Mouse (Mus musculus) intestine, postnatal 0 days (tissue): ENCODE measurements at regions not wholly inside any gene's neighbourhood (a gene's known extent, or its start where the extent isn't known, plus 50 kb on each side); places are given as distances from the start of the nearest gene placed in this dataset.

Experiments used
- ATAC-seq: fragments of 200-750 bp; cut with Nextera tagmentation; 2 replicates; pipeline ENCODE4 v1.8.0; 2017; ENCODE audit warnings: mild to moderate bottlenecking, moderate TSS enrichment, moderate library complexity
- H3K27ac ChIP-seq: fragments of 300-500 bp; sonication (generic); 2 replicates; pipeline ENCODE4 v1.5.1; 2014; ENCODE audit warnings: mild to moderate bottlenecking, low read depth, low read length, moderate library complexity
- H3K27me3 ChIP-seq: fragments of 300-500 bp; sonication (generic); replicated peaks from 2 replicates; pipeline ENCODE4 v1.6.1; 2014; ENCODE audit warnings: low read length, mixed read lengths; ENCODE audit not compliant: control insufficient read depth, insufficient read depth
- H3K36me3 ChIP-seq: fragments of 300-500 bp; sonication (generic); 2 replicates; pipeline ENCODE4 v1.6.1; 2014; ENCODE audit warnings: mild to moderate bottlenecking, moderate library complexity; ENCODE audit not compliant: control insufficient read depth, insufficient read depth
- H3K4me1 ChIP-seq: fragments of 300-500 bp; sonication (generic); replicated peaks from 2 replicates; pipeline ENCODE4 v1.6.1; 2014; ENCODE audit warnings: antibody characterized with exemption, low read length, mixed read lengths; ENCODE audit not compliant: control insufficient read depth, insufficient read depth
- H3K4me2 ChIP-seq: fragments of 300-500 bp; sonication (generic); replicated peaks from 2 replicates; pipeline ENCODE4 v1.6.1; 2014; ENCODE audit warnings: low read depth, mild to moderate bottlenecking, moderate library complexity
- H3K4me3 ChIP-seq: fragments of 300-500 bp; sonication (generic); 2 replicates; pipeline ENCODE4 v1.5.1; 2014; ENCODE audit warnings: low read depth, low read length
- H3K9ac ChIP-seq: fragments of 300-500 bp; sonication (generic); 2 replicates; pipeline ENCODE4 v1.6.1; 2014; ENCODE audit warnings: mild to moderate bottlenecking, low read depth, low read length
- H3K9me3 ChIP-seq: fragments of 300-500 bp; sonication (generic); 2 replicates; pipeline ENCODE4 v1.6.1; 2016; ENCODE audit warnings: mixed run types; ENCODE audit not compliant: control insufficient read depth
- CTCF ChIP-seq: sonication (generic); IDR thresholded peaks from 2 replicates; pipeline ENCODE4 v1.5.1; 2016; ENCODE audit warnings: low read depth, mild to moderate bottlenecking, control low read depth, antibody characterized with exemption, moderate library complexity
- WGBS: fragments of 180-500 bp; shearing (Covaris S2); extraction: QIAGEN DNeasy Blood & Tissue Kit; methylation state at CpG from one replicate; pipeline ENCODE4 v1.1.7; 2014; 5-methylcytosine and 5-hydroxymethylcytosine counted together

DNA sequence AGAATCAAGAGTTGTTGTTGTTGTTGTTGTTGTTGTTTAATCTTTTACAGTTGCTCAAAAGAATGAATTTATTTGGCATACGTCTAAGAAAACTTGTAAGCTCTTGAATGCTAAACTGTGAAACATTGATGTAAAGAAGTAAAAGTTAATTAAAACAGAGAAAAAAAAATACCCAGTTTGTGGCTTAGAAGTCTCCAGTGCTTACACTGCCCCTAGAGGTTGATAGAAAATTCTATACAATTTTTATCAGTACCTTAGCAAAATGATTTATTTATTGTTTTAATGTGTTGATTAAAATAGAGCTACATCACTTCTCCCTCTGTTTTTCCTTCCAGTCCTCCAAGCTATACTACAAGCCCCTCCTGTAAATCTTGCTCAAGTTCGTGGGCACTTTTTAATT lies 165.8 kb upstream of the Bank1 start:
- no peak overlapping the region for H3K27ac ChIP-seq
- no peak for TF ChIP-seq CTCF
- no peak overlapping the region for H3K4me3 ChIP-seq
- no peak for ATAC-seq
- no peaks in the 10 kb centered on the region for H3K4me1 ChIP-seq
- WGBS: 83% methylated on average over 2 of the region's 2 CpGs
- no peak overlapping the region for H3K9ac ChIP-seq
- H3K4me2 ChIP-seq: no peak overlapping the region
- H3K9me3 ChIP-seq: no peaks in the 10 kb centered on the region
- no peaks in the 10 kb centered on the region for H3K36me3 ChIP-seq
- no peaks in the 10 kb centered on the region for H3K27me3 ChIP-seq

DNA sequence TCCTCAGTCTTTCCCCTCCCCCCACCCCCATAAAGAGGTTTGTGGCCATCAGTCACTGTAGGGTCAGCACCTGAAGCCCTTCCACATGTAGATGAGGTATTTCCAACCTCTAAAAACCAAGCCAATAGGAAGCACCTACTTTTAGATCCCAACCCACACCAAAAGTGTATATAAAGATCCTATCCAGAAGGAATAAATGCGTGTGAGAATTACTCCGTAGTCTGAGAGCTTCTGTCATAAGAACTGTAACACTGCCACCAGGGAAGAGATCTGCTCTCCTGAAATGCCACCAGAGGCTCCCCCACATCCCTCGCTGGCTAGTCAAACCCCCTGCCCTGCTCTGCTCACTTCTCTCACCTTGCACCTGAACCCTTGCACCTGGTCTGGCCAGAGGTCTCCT lies 145.8 kb upstream of the Bank1 start:
- H3K4me2 ChIP-seq: no peak overlapping the region
- no peaks in the 10 kb centered on the region for H3K27me3 ChIP-seq
- no peak overlapping the region for H3K9ac ChIP-seq
- 91% methylated on average over 3 of the region's 3 CpGs for WGBS
- ATAC-seq: no peak
- H3K4me1 ChIP-seq: no peaks in the 10 kb centered on the region
- no peaks in the 10 kb centered on the region for H3K9me3 ChIP-seq
- no peak for TF ChIP-seq CTCF
- H3K27ac ChIP-seq: no peak overlapping the region
- H3K36me3 ChIP-seq: no peaks in the 10 kb centered on the region
- no peak overlapping the region for H3K4me3 ChIP-seq

DNA sequence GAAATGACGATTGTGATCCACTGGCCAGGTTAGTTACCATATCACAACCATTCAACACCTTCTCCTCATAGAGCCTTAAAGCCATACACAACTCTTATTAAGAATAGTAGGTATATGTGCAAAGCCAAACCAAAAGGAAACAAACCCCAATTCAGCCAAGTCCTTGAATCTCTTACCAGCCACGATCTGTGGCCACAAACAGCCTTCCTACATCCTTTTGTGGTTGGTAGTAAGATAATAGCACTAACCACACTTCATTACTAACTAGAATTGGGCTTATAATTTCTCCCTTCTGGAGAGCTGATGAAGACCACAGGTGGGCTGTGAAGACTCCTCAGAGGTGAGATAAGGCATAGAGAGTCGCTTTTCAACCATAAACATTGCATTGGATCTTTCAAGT lies 136.9 kb upstream of the Bank1 start:
- Histone ChIP-seq H3K9ac (no peak overlapping the region), H3K4me1 (no peaks in the 10 kb centered on the region), H3K9me3 (no peaks in the 10 kb centered on the region), H3K27me3 (no peaks in the 10 kb centered on the region), H3K4me3 (no peak overlapping the region), H3K36me3 (no peaks in the 10 kb centered on the region), H3K27ac (no peak overlapping the region), H3K4me2 (no peak overlapping the region)
- ATAC-seq: no peak
- TF ChIP-seq CTCF: no peak
- WGBS: 84% methylated on average over 3 of the region's 3 CpGs

DNA sequence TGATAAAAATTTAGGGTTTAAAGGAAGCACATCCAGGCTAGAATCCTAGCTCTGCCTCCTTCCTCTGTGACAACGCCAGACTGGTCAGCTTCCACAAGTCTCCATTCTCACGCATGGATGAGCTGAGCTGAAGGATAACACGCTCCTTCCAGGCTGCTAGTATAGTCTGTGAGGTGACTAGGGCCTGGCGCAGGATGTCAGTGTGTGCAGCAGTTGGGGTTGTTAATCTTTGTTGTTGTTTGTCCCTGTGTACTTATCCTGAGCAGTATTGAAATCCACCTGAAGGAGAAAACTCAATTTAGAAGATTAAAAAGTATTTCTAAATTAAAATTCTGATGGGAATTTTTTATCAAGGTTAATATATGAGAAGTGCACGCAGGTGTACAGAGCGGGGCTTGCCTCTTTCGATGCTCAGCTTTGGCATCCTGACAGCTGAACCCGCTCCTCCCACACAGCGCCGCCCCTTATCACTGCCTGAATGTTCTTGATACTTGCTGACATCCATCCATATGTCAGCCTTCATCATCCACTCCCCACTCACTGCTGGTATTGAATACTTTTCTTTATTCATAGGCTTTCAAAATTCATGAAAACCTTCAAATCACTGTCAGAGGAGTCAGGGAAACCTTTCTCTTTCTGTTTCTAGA lies 130.7 kb upstream of the Bank1 start:
- no peak overlapping the region for H3K9ac ChIP-seq
- H3K4me1 ChIP-seq: no peaks in the 10 kb centered on the region
- H3K4me3 ChIP-seq: no peak overlapping the region
- no peak overlapping the region for H3K27ac ChIP-seq
- no peak for ATAC-seq
- 85% methylated on average over 10 of the region's 10 CpGs for WGBS
- no peaks in the 10 kb centered on the region for H3K36me3 ChIP-seq
- H3K9me3 ChIP-seq: no peaks in the 10 kb centered on the region
- TF ChIP-seq CTCF: no peak
- H3K27me3 ChIP-seq: no peaks in the 10 kb centered on the region
- H3K4me2 ChIP-seq: no peak overlapping the region

DNA sequence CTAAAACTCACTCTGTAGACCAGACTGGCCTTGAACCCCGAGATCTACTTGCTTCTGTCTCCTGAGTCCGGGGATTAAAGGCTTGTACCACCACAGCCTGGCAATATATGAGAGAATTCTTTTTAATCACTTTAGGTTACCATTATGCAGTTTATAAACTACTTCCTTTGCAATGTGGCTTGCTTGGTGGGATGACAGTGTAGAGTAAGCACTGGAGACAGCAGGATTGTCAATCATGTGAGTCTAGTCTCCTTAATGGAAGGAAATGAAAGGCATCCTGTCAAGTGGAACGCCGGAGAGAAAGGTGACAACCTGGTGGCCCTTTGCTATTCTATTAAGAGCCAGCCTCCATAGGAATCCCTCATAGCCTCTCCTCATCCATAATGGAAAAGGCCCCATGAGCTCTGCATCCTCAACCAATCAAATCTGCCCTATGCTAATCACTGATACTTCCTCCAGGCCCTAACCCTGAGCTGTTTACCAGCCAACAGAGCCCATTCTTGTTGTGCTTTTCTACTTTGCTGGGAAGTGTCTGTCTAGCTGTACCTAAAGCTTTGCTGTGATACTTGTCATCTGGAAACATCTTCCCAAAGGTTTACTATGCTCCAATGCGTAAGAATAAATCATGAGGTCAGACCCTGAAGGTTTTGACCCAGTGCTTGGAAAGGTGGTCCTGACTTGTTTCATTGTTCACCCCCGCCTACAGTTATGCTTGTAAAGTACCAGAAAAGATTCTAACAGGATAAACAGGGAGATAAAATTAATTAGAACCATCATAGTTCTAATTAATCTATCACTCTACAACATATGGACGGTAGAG lies 130.0 kb upstream of the Bank1 start:
- WGBS: 79% methylated on average over 7 of the region's 7 CpGs
- no peak for ATAC-seq

DNA sequence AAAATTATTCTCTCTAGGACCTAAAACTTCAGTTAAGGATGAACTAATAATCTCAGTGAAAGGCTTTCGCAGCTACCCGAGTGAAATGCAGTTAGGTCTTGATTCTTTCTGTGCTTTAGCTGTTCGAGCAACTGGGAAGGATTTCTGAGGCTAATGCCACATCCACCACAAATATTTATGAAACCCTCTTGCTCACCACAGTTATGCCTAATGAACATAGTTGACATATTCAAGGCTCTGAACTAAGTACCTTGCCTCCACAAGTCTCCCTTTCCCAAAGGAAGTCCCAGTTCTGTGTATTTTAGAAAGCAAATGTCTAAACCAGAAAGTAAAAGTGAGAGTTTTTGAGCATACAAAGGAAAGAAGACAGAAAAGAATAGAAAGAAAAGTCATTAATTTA lies 129.1 kb upstream of the Bank1 start:
- Histone ChIP-seq H3K9ac (no peak overlapping the region), H3K9me3 (no peaks in the 10 kb centered on the region), H3K36me3 (no peaks in the 10 kb centered on the region), H3K4me1 (no peaks in the 10 kb centered on the region), H3K4me3 (no peak overlapping the region), H3K27ac (no peak overlapping the region), H3K4me2 (no peak overlapping the region), H3K27me3 (no peaks in the 10 kb centered on the region)
- WGBS: 86% methylated on average over 3 of the region's 3 CpGs
- no peak for TF ChIP-seq CTCF
- ATAC-seq: no peak

More for the DNA sequence above, 130.0 kb upstream of the Bank1 start:
- no peak overlapping the region for H3K4me3 ChIP-seq
- H3K4me1 ChIP-seq: no peaks in the 10 kb centered on the region
- no peak overlapping the region for H3K9ac ChIP-seq
- H3K27ac ChIP-seq: no peak overlapping the region
- H3K9me3 ChIP-seq: no peaks in the 10 kb centered on the region
- no peaks in the 10 kb centered on the region for H3K27me3 ChIP-seq
- no peak for TF ChIP-seq CTCF
- H3K36me3 ChIP-seq: no peaks in the 10 kb centered on the region
- H3K4me2 ChIP-seq: no peak overlapping the region
